Mouse (Mus musculus) forebrain, embryonic 16.5 days (tissue): ENCODE results near the gene Gm3045. TPM values are rescaled to one million over a fixed set of nuclear protein-coding genes. Genes with fewer than 3 reads are reported as not detected.
A peak's percentile ranks its signal among the peaks of the same experiment; 100 is the strongest.

Experiments
- ATAC-seq: fragments of 200-750 bp; cut with Nextera tagmentation; 2 replicates; pipeline ENCODE4 v1.8.0; 2017; ENCODE audit warnings: mild to moderate bottlenecking, moderate library complexity
- H3K27ac ChIP-seq: fragments of 300-500 bp; sonication (generic); 2 replicates; pipeline ENCODE4 v1.5.1; 2014; ENCODE audit warnings: low read length, control low read depth
- H3K27me3 ChIP-seq: fragments of 300-500 bp; sonication (generic); replicated peaks from 2 replicates; pipeline ENCODE4 v1.6.1; 2014; ENCODE audit warnings: low read length; ENCODE audit not compliant: control insufficient read depth, insufficient read depth
- H3K36me3 ChIP-seq: fragments of 300-500 bp; sonication (generic); 2 replicates; pipeline ENCODE4 v1.6.1; 2014; ENCODE audit not compliant: control insufficient read depth, insufficient read depth
- H3K4me1 ChIP-seq: fragments of 300-500 bp; sonication (generic); replicated peaks from 2 replicates; pipeline ENCODE4 v1.6.1; 2014; ENCODE audit warnings: low read length; ENCODE audit not compliant: control insufficient read depth, insufficient read depth
- H3K4me2 ChIP-seq: fragments of 300-500 bp; sonication (generic); 2 replicates; pipeline ENCODE4 v1.6.1; 2014; ENCODE audit warnings: mild to moderate bottlenecking, low read length, control low read depth
- H3K4me3 ChIP-seq: fragments of 300-500 bp; sonication (generic); replicated peaks from 2 replicates; pipeline ENCODE4 v1.5.1; 2014; ENCODE audit warnings: mild to moderate bottlenecking, low read length, control low read depth
- H3K9ac ChIP-seq: fragments of 300-500 bp; sonication (generic); replicated peaks from 2 replicates; pipeline ENCODE4 v1.6.1; 2014; ENCODE audit warnings: low read depth, low read length, control low read depth
- H3K9me3 ChIP-seq: fragments of 300-500 bp; sonication (generic); 2 replicates; pipeline ENCODE4 v1.6.1; 2016; ENCODE audit warnings: low read length; ENCODE audit not compliant: control insufficient read depth
- WGBS: fragments of 180-500 bp; shearing (Covaris S2); extraction: QIAGEN DNeasy Blood & Tissue Kit; methylation state at CpG from one replicate; pipeline ENCODE4 v1.1.7; 2014; 5-methylcytosine and 5-hydroxymethylcytosine counted together
- polyA plus RNA-seq: library from polyadenylated mRNA; unstranded; fragments of >200 nt; fragmentation: Nextera tagmentation; extraction: Ambion mirVana; gene quantifications from 2 replicates; pipeline ENCODE4 v1.2.1, GENCODE M21; 2015

Gm3045 gene
- polyA plus RNA-seq, result not detected in 2 replicates

DNA sequence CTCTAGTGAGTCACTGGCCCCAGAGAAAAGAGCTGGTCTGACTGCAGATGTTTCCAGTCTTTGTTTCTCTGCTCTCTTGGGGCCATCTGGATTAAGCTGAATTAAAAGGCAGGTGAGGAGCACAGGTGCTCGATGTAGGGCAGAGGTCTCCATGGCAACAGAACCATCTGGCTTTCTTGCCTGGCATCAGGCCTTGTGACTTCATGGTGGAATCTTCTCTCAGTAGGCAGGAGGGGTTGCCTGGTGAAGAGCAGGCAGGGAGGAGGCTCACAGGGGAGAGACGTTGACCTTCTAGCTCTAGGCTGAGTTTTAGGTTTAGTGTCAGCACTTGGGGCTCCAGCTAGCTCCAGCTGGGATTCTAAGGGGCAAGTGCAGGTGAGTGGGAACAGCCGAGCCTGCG, at the start of gene Gm3045:
Gm3045 (plus strand) TSS at position 230 of the 400 bp plus-strand sequence.
- Histone ChIP-seq H3K9me3 (no peaks in the 10 kb centered on the region), H3K4me1 (0 out of 2 replicates have a peak, but pooled peaks cover 4% of the 10 kb centered on the region), H3K27me3 (peaks cover 2% of the 10 kb centered on the region; the same call in 1 of the 2 replicates), H3K9ac (no peak within 1 kb of the TSS), H3K27ac (no peak within 1 kb of the TSS), H3K36me3 (no peaks in the 10 kb centered on the region), H3K4me2 (no peak within 1 kb of the TSS), H3K4me3 (no peak within 1 kb of the TSS)
- ATAC-seq, result no peak
- 73% methylated on average over 4 of the region's 4 CpGs for WGBS

GRCm38 (mm10) chr13:56380855-56381685, 45.3 kb upstream of the Gm3045 start:
- H3K9ac ChIP-seq, result no peak overlapping the region
- H3K4me3 ChIP-seq, result no peak overlapping the region
- no peak for ATAC-seq
- H3K4me2 ChIP-seq, result no peak overlapping the region
- WGBS, result 30% methylated on average over 14 of the region's 14 CpGs
- peaks cover 6% of the 10 kb centered on the region; the same call in 1 of the 2 replicates for H3K4me1 ChIP-seq
- H3K27ac ChIP-seq, result no peak overlapping the region
- no peaks in the 10 kb centered on the region for H3K36me3 ChIP-seq
- no peaks in the 10 kb centered on the region for H3K9me3 ChIP-seq
- no peaks in the 10 kb centered on the region for H3K27me3 ChIP-seq

GRCm38 (mm10) chr13:56383406-56383805, 43.0 kb upstream of the Gm3045 start:
- no peaks in the 10 kb centered on the region for H3K27me3 ChIP-seq
- WGBS, result 79% methylated on average over 3 of the region's 3 CpGs
- ATAC-seq, result no peak
- peaks cover 10% of the 10 kb centered on the region; the same call in 1 of the 2 replicates for H3K4me1 ChIP-seq
- H3K9ac ChIP-seq, result no peak overlapping the region
- no peaks in the 10 kb centered on the region for H3K36me3 ChIP-seq
- H3K4me2 ChIP-seq, result no peak overlapping the region
- no peak overlapping the region for H3K27ac ChIP-seq
- H3K9me3 ChIP-seq, result no peaks in the 10 kb centered on the region
- H3K4me3 ChIP-seq, result no peak overlapping the region

DNA sequence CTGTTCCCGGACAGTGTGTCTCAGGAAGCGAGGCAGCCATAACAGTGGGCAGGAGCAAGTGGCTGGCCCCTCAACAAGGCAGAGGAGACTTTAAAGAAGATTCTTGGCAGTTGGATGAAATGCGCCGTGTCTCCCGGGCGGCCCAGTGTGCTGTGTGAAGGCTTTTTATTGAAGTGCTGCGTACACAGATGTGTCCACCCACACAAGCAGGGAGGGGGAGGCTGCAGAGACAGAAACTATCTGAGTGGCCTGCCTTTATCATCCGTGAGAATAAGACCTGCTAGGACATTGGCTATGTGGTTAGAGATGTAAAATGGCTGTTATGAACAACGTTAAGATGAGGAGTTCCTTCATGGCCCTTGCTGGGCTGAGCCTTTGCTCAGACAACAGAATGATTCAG, 40.0 kb upstream of the Gm3045 start:
- Histone ChIP-seq H3K27me3 (no peaks in the 10 kb centered on the region), H3K9me3 (no peaks in the 10 kb centered on the region; the same call in 1 of the 2 replicates), H3K9ac (no peak overlapping the region), H3K27ac (no peak overlapping the region), H3K4me1 (peaks cover 7% of the 10 kb centered on the region), H3K4me2 (no peak overlapping the region), H3K4me3 (no peak overlapping the region), H3K36me3 (no peaks in the 10 kb centered on the region)
- no peak for ATAC-seq
- WGBS, result 62% methylated on average over 9 of the region's 9 CpGs

- no peak overlapping the region for H3K4me3 ChIP-seq
- H3K4me1 ChIP-seq, result peaks cover 7% of the 10 kb centered on the region
- ATAC-seq, result no peak
- no peaks in the 10 kb centered on the region; the same call in 1 of the 2 replicates for H3K9me3 ChIP-seq
- 71% methylated on average over 5 of the region's 5 CpGs for WGBS
- H3K27ac ChIP-seq, result no peak overlapping the region
- H3K4me2 ChIP-seq, result no peak overlapping the region
- no peak overlapping the region for H3K9ac ChIP-seq
- H3K36me3 ChIP-seq, result no peaks in the 10 kb centered on the region
- H3K27me3 ChIP-seq, result no peaks in the 10 kb centered on the region
Observed at GRCm38 (mm10) chr13:56387374-56387773, 39.0 kb upstream of the Gm3045 start.

DNA sequence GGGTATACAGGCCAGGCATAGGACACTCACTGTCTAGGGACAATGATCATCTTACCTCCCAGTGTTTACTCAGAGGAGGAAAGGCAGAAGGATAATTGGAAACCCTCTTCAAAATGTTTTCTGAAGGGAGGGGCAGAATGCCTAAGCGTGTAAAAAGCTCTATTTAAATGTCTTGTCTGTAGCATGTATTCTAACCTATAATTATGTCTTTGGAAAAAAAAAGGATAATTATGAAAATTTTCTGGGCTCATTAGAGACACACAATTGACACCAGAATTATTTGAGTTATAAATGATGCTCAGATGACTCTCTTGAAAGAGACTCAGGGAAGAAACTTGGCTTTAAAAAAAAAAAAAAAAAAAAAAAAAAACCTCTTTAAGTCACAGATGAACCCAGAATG, 38.4 kb upstream of the Gm3045 start:
- no peaks in the 10 kb centered on the region for H3K36me3 ChIP-seq
- 0 out of 2 replicates have a peak overlapping the region, but pooled peaks have one; percentile 30 for H3K27ac ChIP-seq
- peaks cover 7% of the 10 kb centered on the region for H3K4me1 ChIP-seq
- WGBS, result 41% methylated on average over 1 of the region's 1 CpGs
- no peaks in the 10 kb centered on the region for H3K27me3 ChIP-seq
- H3K9me3 ChIP-seq, result no peaks in the 10 kb centered on the region; the same call in 1 of the 2 replicates
- peak; percentile 36; the same call in 1 of the 2 replicates for ATAC-seq
- H3K4me2 ChIP-seq, result no peak overlapping the region
- H3K4me3 ChIP-seq, result no peak overlapping the region
- H3K9ac ChIP-seq, result no peak overlapping the region

DNA sequence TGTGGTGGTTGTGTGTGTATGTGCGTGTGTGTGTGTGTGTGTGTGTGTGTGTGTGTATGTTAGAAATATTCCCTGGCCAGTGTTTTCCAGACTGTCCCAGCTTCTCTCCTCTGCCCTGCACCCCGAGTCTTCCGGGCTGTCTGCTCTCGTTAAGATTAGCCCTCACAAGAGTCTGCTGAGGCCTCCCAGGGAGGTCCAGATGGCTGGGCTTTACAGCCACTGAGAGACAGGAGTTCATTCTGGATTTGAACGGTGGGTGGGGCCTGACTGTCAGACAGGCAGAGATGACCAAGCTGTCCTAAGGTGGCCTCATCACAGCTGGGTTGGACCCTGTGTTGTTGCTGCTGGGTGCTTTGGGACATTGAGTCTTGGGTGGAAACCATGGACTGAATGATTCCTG, 28.8 kb upstream of the Gm3045 start:
- no peak for ATAC-seq
- H3K9ac ChIP-seq, result no peak overlapping the region
- WGBS, result 50% methylated on average over 5 of the region's 5 CpGs
- no peak overlapping the region for H3K27ac ChIP-seq
- H3K4me2 ChIP-seq, result no peak overlapping the region
- no peak overlapping the region for H3K4me3 ChIP-seq
- H3K9me3 ChIP-seq, result no peaks in the 10 kb centered on the region
- H3K4me1 ChIP-seq, result no peaks in the 10 kb centered on the region
- no peaks in the 10 kb centered on the region for H3K36me3 ChIP-seq
- H3K27me3 ChIP-seq, result no peaks in the 10 kb centered on the region

- Histone ChIP-seq H3K36me3 (no peaks in the 10 kb centered on the region), H3K9me3 (no peaks in the 10 kb centered on the region), H3K4me1 (no peaks in the 10 kb centered on the region), H3K4me2 (no peak overlapping the region), H3K4me3 (no peak overlapping the region), H3K27me3 (no peaks in the 10 kb centered on the region), H3K27ac (no peak overlapping the region), H3K9ac (no peak overlapping the region)
- ATAC-seq, result no peak
- whole genome bisulfite sequencing, result 40% methylated on average over 4 of the region's 4 CpGs
Observed at GRCm38 (mm10) chr13:56401186-56401585, 25.2 kb upstream of the Gm3045 start.

DNA sequence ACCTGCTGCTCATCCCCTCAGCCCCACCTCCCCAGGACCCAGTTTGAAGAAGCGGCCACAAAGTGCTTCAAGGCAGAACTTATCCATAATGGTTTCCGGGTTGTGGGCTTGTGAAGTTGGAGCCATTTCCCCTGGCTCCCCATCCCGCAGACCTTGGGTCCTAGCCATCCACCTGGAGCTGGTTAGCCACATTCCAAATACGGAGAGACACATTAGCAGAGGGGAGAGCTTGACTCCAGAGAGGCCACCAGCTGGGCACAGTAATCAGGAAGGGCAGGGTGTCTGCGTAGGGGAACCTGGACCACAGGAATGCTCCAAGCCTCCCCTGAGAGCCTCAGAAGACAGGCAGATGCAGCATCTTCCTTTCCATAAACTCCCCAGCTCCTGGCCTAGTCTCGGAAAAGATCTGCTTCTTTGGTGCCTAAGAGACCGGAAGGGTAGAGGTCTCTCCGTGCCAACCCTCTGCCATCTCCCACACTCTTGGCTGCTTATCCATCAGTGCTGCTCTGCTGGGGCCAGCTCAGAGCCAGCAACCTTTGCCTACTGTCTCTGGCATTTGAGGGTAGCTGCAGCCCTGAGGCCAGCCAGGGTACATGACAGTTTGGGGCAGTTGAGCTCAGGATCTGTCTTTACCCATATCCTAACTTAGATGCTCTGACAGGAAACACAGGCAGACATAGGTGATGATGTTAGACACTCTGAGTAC, 22.9 kb upstream of the Gm3045 start:
- Histone ChIP-seq H3K9me3 (no peaks in the 10 kb centered on the region), H3K4me2 (no peak overlapping the region), H3K27me3 (no peaks in the 10 kb centered on the region), H3K4me3 (no peak overlapping the region), H3K27ac (no peak overlapping the region), H3K4me1 (no peaks in the 10 kb centered on the region), H3K9ac (no peak overlapping the region), H3K36me3 (no peaks in the 10 kb centered on the region)
- WGBS, result 83% methylated on average over 8 of the region's 8 CpGs
- ATAC-seq, result no peak
